Mouse (Mus musculus) urinary bladder, postnatal 36 days (tissue): Measurements from ENCODE around the gene Npnt.

ENCODE experiments used
- DNase-seq, 2 experiments: peaks; one replicate each; pipeline ENCODE4 v3.0.0; 2022; ENCODE audit warnings: low spot score in 2 of 2, mixed read lengths in 1 of 2

Gene Npnt

GRCm38 (mm10) chr3:132892481-132892880 is 57.6 kb downstream of the Npnt start:
- no peak for DNase-seq

GRCm38 (mm10) chr3:132887074-132887848 is 62.8 kb downstream of the Npnt start:
- DNase-seq = no peak

GRCm38 (mm10) chr3:132886419-132887050 is 63.6 kb downstream of the Npnt start:
- no peak for DNase-seq

GRCm38 (mm10) chr3:132884459-132884858 is 65.6 kb downstream of the Npnt start:
- no peak for DNase-seq

- no peak for DNase-seq
Observed at GRCm38 (mm10) chr3:132883256-132883655, 66.8 kb downstream of the Npnt start.

- DNase-seq = no peak
Observed at GRCm38 (mm10) chr3:132880826-132881225, 69.3 kb downstream of the Npnt start.

GRCm38 (mm10) chr3:132880361-132880760 is 69.7 kb downstream of the Npnt start:
- DNase-seq = no peak

GRCm38 (mm10) chr3:132876933-132877676 is 73.0 kb downstream of the Npnt start:
- no peak for DNase-seq

GRCm38 (mm10) chr3:132876011-132876708 is 73.9 kb downstream of the Npnt start:
- DNase-seq = no peak

GRCm38 (mm10) chr3:132873251-132873650 is 76.8 kb downstream of the Npnt start:
- DNase-seq = no peak

- peak; percentile 42 to 71 for DNase-seq
Observed at GRCm38 (mm10) chr3:132871318-132871904, 78.7 kb downstream of the Npnt start.

- DNase-seq = no peak
Observed at GRCm38 (mm10) chr3:132870079-132870478, 80.0 kb downstream of the Npnt start.

- DNase-seq = no peak
Observed at GRCm38 (mm10) chr3:132868838-132869237, 81.3 kb downstream of the Npnt start.

GRCm38 (mm10) chr3:132866984-132867383 is 83.1 kb downstream of the Npnt start:
- no peak for DNase-seq

GRCm38 (mm10) chr3:132865596-132865995 is 84.5 kb downstream of the Npnt start:
- DNase-seq = no peak

- DNase-seq = no peak
Observed at GRCm38 (mm10) chr3:132864986-132865385, 85.1 kb downstream of the Npnt start.

GRCm38 (mm10) chr3:132864329-132864919 is 85.7 kb downstream of the Npnt start:
- DNase-seq = no peak

- peak in 1 of 2 experiments; percentile 20 for DNase-seq
Observed at GRCm38 (mm10) chr3:132863843-132864242, 86.2 kb downstream of the Npnt start.

- DNase-seq = no peak
Observed at GRCm38 (mm10) chr3:132860796-132861195, 89.3 kb downstream of the Npnt start.

- no peak for DNase-seq
Observed at GRCm38 (mm10) chr3:132859573-132859972, 90.5 kb downstream of the Npnt start.

GRCm38 (mm10) chr3:132858849-132859248 is 91.2 kb downstream of the Npnt start:
- DNase-seq = no peak
